Mouse (Mus musculus) bone marrow macrophage, adult 2 months (primary cell): ENCODE results near the gene Pkp1. TPM values are rescaled to one million over a fixed set of nuclear protein-coding genes. Genes with fewer than 3 reads are reported as not detected.

Experiments used
- H3K27ac ChIP-seq: 2 replicates; pipeline ENCODE4 v1.5.1; 2012; ENCODE audit warnings: low read depth, low read length; ENCODE audit not compliant: insufficient read depth
- H3K4me1 ChIP-seq: 2 replicates; pipeline ENCODE4 v1.6.1; 2012; ENCODE audit warnings: low read length; ENCODE audit not compliant: control insufficient read depth, insufficient read depth
- H3K4me3 ChIP-seq: 2 replicates; pipeline ENCODE4 v1.5.1; 2012; ENCODE audit warnings: mild to moderate bottlenecking, low read length, moderate library complexity; ENCODE audit not compliant: insufficient read depth
- CTCF ChIP-seq: IDR thresholded peaks from 2 replicates; pipeline ENCODE4 v1.5.1; 2012; ENCODE audit warnings: low read depth, mild to moderate bottlenecking, low read length, moderate library complexity
- POLR2A ChIP-seq: IDR thresholded peaks from 2 replicates; pipeline ENCODE4 v1.6.1; 2012; ENCODE audit warnings: mild to moderate bottlenecking, low read depth, low read length, borderline replicate concordance
- polyA plus RNA-seq: library from polyadenylated mRNA; stranded (reverse); fragments of >200 nt; gene quantifications from 2 replicates; pipeline ENCODE4 v1.2.4, GENCODE M21; 2012; ENCODE audit not compliant: missing spikeins, insufficient read depth, insufficient read length

Pkp1 gene
- polyA plus RNA-seq, 1 experiment: not detected

DNA sequence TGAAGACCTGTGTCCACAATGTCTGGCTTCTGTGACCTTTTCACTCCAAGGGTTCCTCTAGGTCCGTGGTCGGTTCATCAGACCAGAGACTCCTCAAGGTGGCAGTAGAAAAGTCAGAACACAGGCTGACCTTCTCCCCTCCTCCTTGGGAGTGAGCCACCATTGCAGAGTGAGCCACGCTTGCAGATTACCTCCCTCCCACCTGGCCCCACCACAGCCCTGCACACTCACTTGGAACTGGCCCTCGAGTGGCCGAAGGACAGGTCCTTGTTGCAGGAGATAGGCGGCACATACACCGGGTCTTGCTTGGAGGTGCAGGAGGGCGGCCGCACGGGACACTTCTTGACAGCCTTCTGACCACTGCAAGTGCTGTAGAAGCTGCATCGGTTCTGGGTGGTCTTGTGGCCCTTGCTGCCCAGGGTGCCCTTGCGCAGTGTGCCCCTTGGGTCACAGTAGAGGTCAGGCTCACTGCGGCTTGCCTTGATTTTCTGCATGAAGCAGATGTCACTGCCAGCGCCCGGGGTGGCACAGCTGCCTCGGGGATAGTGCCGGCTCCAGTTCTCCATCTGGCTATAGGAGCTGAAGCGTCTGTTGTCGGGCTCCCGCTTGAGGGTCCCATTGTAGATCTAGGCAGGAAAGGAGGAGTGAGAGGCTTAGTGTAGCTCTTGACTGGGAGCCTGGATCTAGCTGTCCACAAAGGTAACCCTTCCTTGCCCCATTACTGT, 29.4 kb downstream of the Pkp1 start:
- no peak for TF ChIP-seq POLR2A
- TF ChIP-seq CTCF: no peak
- H3K4me1 ChIP-seq: no peaks in the 10 kb centered on the region
- no peak overlapping the region for H3K27ac ChIP-seq
- H3K4me3 ChIP-seq: no peak overlapping the region

GRCm38 (mm10) chr1:135882385-135883109, 36.5 kb downstream of the Pkp1 start:
- H3K4me1 ChIP-seq: no peaks in the 10 kb centered on the region
- H3K27ac ChIP-seq: no peak overlapping the region
- no peak overlapping the region for H3K4me3 ChIP-seq
- TF ChIP-seq CTCF (peak; percentile 72), POLR2A (no peak)

DNA sequence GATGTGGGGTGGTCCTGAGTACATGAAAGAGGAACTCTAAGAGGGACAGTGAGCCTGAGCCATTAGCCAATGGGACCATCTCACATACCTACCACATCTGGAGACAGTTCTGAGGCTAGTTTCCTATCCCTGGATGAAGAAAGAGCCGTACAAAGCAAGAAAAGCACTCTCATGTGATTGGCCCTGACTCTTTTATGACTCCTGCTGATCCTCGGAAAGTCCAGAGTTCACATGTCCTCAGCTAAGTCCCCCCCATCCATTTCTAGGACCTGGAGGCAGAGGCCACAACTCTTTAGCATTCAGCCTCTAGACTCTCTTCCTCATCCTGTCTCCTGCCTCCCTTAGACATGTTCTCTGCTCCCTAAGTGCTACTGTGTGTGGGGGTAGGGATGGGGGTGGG, 41.8 kb downstream of the Pkp1 start:
- H3K27ac ChIP-seq: no peak overlapping the region
- TF ChIP-seq POLR2A: no peak
- no peak for TF ChIP-seq CTCF
- no peaks in the 10 kb centered on the region for H3K4me1 ChIP-seq
- H3K4me3 ChIP-seq: no peak overlapping the region

GRCm38 (mm10) chr1:135872991-135873390, 46.0 kb downstream of the Pkp1 start:
- H3K4me1 ChIP-seq: no peaks in the 10 kb centered on the region
- H3K4me3 ChIP-seq: no peak overlapping the region
- H3K27ac ChIP-seq: no peak overlapping the region
- TF ChIP-seq POLR2A (no peak), CTCF (no peak)

GRCm38 (mm10) chr1:135868570-135868969, 50.4 kb downstream of the Pkp1 start:
- H3K27ac ChIP-seq: no peak overlapping the region
- no peak overlapping the region for H3K4me3 ChIP-seq
- TF ChIP-seq POLR2A (no peak), CTCF (no peak)
- H3K4me1 ChIP-seq: no peaks in the 10 kb centered on the region

- H3K4me1 ChIP-seq: no peaks in the 10 kb centered on the region
- no peak overlapping the region for H3K27ac ChIP-seq
- no peak overlapping the region for H3K4me3 ChIP-seq
- TF ChIP-seq CTCF (peak; percentile 66), POLR2A (no peak)
These were observed 53.4 kb downstream of the Pkp1 start for GRCm38 (mm10) chr1:135865518-135866194.

DNA sequence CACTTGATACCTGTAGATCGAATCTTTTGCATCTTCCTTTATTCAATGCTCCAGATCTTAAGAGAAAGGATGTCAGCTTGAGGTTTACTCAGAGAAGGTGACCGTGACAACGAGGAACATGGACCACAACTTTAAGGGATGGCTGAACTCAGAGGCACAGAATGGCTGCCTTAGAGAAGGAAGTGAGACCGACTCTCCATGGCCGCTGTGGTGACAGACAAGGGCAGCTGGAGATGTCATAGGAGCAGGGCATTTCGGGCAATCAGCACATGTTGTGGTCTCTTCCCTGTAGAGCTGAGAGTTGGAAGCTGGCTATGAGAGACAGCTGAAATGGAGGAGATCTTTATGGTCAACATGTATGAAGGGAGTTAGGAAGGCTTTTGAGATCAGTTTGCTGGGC, 54.2 kb downstream of the Pkp1 start:
- Histone ChIP-seq H3K4me1 (no peaks in the 10 kb centered on the region), H3K27ac (no peak overlapping the region), H3K4me3 (no peak overlapping the region)
- no peak for TF ChIP-seq CTCF
- no peak for TF ChIP-seq POLR2A

- H3K4me3 ChIP-seq: no peak overlapping the region
- no peaks in the 10 kb centered on the region for H3K4me1 ChIP-seq
- no peak for TF ChIP-seq CTCF
- no peak for TF ChIP-seq POLR2A
- no peak overlapping the region for H3K27ac ChIP-seq
These were observed 55.1 kb downstream of the Pkp1 start for GRCm38 (mm10) chr1:135863786-135864335.

GRCm38 (mm10) chr1:135862561-135862960, 56.4 kb downstream of the Pkp1 start:
- Histone ChIP-seq H3K4me1 (no peaks in the 10 kb centered on the region), H3K27ac (no peak overlapping the region), H3K4me3 (no peak overlapping the region)
- TF ChIP-seq POLR2A (no peak), CTCF (no peak)
